Mouse (Mus musculus) testis, adult 2 months (tissue): ENCODE data around the gene Zfp113.

Experiments
- CTCF ChIP-seq: fragments of 200-500 bp; IDR thresholded peaks from 2 replicates; pipeline ENCODE4 v1.5.1; 2012; ENCODE audit warnings: low read depth, mild to moderate bottlenecking, inconsistent platforms, low read length, moderate library complexity; ENCODE audit not compliant: control insufficient read depth, insufficient read depth, insufficient replicate concordance
- POLR2A ChIP-seq: fragments of 200-500 bp; IDR thresholded peaks from 2 replicates; pipeline ENCODE4 v1.6.1; 2012; ENCODE audit warnings: low read depth, mild to moderate bottlenecking, inconsistent platforms, low read length, moderate library complexity; ENCODE audit not compliant: control insufficient read depth

GRCm38 (mm10) chr5:138160224-138160762 is 4.7 kb upstream of the Zfp113 start:
- no peak for TF ChIP-seq POLR2A
- TF ChIP-seq CTCF: no peak
